Mouse (Mus musculus): ENCODE results near the gene Zfp653.

Gene Zfp653

DNA sequence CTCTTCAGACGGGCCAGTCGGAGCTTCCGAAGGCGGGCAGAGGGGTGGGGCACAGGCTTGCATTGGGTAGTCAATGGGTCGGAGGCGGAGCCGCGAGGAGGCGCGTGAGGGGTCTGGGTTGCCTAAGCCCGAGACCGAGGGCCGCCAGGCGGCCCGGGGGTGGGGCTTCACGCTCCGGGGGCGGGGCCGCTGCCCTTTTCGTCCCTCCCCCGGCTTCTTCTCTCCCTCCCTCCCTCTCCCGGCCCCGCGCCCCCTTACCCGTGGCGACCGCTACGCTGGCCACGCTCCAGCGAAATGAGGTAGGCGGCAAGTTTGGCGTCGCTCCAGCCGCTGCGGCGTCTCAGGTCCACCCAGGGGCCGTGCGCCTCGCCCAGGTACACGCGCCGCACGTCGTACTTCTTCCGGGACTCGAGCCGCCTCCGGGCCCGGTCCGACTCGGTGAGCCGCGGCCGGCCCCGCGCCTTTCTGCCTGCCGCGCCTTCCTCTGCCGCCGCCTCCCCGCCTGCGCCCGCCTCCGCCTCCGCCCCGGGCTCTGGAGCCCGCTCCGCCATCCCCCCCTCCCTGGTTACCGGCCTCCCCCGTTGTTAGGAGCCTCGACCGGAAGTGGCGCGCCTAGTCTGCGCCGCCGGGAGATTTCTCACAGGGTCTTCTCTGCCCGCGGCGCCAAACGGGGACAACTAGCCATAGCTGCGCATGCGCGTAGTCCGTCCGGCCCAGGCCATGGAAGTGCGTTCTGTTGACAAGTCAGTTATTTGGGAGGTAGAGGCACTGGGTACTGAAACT lies at the start of gene Zfp653, which contains the start of gene Gm49318:
Gene Zfp653, minus strand, starts transcription at position 586 of the 783 bp plus-strand sequence.
Gene Gm49318, minus strand, starts transcription at position 469 of the 783 bp plus-strand sequence.
- peak; percentile 8; the same call in 1 of the 2 replicates for TF ChIP-seq GATA4 (IDR thresholded peaks at IDR 0.05; ENCODE audit: insufficient replicate concordance, low read length)

DNA sequence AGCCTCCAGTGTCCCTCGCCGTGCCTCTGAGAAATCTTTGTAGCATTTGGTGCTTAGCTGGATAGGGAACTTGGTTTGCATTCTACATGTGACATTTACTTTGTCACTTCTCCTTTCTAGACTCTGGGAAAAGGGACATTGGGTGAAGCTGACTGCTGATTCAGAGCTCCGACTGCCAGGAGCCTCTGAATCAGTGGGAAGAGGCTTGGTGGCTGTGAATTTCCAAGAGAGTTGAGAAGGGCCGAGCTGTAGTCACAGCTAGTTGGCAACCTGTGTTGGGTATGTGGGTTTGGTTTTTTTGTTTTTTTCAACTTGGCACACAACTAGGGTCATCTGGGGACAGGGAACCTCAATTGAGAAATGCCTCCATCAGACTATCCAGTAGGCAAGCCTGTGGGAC lies 48.4 kb upstream of the Zfp653 start:
- no peak for TF ChIP-seq GATA4 (IDR thresholded peaks at IDR 0.05; ENCODE audit: insufficient replicate concordance, low read length)

DNA sequence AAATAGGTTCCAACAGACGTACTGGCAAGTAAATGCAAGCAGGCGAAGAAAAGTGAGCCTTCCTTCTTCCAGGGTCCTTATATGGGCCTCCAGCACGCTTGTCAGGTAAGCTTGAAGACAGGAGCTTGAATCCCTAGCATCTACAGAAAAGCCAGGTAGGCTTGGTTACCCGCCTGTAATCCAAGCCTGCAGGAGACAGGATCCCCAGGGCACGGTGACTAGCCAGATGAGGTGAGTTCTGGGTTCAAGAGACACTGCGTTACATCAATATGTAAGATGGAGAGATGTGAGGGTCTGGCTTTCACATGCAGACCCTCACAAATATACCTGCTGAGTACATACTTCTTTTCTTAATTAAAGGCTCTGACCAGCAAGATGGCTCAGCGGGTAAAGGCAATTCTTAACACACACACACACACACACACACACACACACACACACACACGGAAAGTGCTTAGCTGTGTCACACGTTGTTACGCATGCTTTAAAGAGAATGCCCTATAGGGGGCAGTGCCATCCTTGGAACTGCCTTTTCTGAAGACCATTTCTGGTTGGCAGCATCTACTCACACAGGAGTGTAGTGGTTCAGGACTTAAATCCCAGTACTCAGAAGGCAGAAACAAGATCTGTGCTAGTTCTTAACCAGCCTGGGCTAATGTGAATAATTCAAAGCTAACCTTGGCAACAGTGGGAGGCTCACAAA lies 46.7 kb upstream of the Zfp653 start:
- TF ChIP-seq GATA4 (IDR thresholded peaks at IDR 0.05; ENCODE audit: insufficient replicate concordance, low read length), result no peak

DNA sequence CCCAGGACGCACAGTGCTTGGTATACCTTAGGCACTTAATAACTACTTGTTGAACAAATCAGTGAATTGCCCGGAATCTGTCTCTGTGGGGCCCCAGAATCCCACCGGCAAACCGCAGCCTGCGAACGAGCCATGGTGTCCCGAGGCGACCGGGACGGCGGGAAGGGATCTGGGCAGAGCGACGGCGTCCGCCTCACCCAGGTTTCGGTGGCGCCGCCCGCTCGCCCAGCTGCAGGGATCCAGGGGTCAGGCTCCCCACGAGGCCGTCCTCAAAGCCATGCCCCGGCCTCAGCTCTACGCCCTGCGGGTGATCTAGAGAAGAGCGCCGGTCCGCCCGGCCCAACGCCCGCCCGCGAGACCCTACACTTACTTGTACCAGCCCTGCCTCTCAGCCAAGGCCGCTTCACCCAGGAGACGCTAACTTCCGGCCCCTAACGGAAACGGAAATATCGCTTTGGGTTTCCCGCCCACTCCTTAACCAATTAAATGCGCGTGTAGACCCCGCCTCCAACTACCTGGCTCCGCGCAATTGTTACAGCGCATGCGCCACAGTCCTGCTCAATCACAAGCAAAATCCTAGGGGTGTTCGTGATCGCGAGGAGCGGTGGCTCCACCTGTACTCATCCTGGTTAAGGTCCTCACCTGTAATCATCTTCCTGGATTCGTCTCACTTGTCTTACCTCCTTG lies 45.7 kb upstream of the Zfp653 start, which contains the start of gene Elof1:
Gene Elof1, minus strand, starts transcription at position 433 of the 687 bp plus-strand sequence.
- no peak for TF ChIP-seq GATA4 (IDR thresholded peaks at IDR 0.05; ENCODE audit: insufficient replicate concordance, low read length)

DNA sequence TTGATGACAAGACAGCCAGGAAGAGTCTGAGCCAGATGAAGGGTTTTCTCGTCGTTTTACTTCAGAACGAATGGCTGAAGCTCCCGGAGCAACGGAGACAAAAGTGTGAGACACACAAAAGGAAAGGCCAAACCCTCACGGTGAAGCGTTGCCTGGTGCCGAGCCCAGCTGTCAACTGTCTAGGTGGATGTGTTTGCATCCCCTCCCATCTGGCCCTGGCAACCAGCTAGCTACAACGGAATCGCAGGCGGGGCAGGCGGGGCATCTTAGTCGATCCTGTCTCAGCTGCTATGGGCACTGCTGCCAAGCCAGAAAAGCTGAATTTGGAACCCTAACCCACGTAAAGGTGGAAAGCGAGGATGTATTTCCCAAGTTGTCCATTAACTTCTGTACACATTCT lies 44.9 kb upstream of the Zfp653 start:
- TF ChIP-seq GATA4 (IDR thresholded peaks at IDR 0.05; ENCODE audit: insufficient replicate concordance, low read length), result no peak

DNA sequence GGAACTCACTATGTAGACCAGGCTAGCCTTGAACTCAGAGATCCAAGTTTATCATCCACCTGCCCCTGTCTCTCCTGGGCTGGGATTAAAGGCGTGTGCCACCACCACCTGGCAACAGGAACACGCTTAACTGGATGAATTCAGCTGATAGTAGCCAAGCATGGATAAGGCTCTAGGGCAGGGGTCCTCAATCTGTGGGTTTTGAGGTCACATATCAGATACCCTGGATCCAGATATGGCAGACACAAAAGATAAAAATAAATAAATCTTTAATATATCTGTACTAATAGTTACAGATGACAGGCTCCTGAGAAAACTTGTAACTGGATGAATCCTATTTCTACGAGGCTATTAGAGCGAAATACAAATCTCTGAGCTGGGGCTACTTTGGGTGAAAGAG lies 44.5 kb upstream of the Zfp653 start:
- no peak for TF ChIP-seq GATA4 (IDR thresholded peaks at IDR 0.05; ENCODE audit: insufficient replicate concordance, low read length)

DNA sequence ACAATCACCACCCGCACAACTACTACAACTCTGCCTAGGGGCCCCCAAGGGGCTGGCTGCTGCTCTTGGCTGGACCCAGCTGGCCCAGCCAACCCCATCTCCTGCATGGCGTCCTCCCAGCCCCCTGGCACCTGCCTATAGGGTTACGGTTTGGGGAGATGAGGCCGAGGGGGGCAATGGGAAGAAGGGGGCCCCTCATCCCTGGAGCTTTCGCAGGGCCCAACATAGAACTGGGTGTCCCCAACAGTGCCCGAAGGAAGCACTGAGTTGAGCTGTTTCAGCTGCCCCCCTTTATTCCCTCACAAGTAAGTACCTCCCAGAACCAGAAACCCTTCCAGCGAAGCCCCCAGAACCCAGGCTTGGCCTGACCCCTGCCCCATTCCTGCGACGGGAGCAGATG lies 37.0 kb upstream of the Zfp653 start:
- TF ChIP-seq GATA4 (IDR thresholded peaks at IDR 0.05; ENCODE audit: insufficient replicate concordance, low read length), result no peak

DNA sequence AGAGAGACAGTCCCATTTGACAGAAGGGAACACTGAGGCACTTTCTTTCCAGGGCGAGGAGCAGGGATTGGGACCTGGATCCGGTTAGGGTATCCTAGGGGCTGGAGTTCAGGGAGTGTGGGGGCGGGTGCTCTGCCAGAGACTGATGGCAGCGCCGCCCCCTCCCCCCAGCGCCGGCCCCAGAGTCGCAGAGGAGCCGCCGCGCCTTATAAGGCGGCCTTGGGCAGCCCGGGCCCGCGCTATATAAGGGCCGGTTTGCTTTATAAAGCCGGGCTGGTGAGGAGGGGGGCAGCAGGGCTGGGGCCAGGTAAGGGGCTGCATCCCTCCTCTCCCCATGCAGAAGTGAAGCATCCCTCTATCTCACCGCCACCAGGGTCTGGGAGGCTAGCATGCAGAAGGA lies 28.7 kb upstream of the Zfp653 start:
- no peak for TF ChIP-seq GATA4 (IDR thresholded peaks at IDR 0.05; ENCODE audit: insufficient replicate concordance, low read length)

DNA sequence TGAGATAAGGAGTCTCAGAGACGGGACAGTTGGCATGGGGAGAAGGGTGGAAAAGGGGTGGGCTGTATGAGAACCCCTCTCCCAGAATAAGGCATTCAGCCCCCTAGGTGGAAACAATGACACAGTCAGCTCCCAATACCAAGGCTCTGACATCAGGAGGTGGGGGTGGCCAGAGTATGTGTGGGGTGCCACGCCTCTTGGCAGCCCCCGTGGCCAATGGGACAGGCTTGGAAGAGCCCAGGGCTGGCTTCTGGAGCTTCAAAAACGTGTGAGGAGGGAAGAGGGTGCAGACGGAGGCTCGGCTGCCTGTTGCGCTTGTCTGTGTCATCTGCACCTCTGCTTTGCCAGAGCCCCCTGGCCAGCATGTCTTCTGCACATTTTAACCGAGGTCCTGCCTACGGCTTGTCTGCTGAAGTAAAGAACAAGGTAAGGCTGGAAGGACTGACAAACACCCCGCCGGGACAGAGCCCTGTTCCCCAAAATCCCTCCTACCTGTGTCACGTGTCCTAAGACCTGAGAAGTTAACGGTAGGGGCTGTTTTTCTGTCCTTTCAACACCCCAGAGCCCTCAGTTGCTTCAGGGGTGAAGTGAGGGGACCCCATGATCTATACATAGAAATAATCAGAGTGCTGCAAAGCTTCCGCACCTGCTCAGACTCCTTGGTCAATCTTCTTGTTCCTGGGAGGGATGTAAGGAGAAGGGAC lies 28.0 kb upstream of the Zfp653 start, which contains the start of gene Cnn1:
Gene Cnn1, plus strand, starts transcription at position 224 of the 704 bp plus-strand sequence.
- no peak for TF ChIP-seq GATA4 (IDR thresholded peaks at IDR 0.05; ENCODE audit: insufficient replicate concordance, low read length)

DNA sequence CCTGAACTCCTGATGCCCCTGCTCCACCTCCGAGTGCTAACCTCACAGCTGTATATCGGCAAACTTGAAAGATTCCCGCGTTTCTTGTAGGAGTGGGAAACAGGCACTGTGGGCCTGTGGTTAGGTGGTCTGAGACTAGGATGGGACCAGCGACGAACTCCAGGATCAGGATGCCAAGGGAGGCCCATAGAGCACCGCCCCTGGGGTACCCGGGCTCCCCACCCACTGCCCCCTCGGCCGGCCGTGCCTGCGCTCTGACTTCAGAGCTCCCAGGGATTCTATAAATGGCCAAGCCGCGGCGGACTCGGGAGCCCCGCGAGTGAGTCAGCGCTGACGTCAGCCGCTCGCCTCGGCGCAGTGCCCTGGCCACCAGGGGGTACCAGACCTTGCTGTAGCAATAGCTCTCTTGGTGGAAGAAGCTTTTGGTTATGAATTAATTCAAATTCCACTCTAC lies 24.7 kb upstream of the Zfp653 start:
- TF ChIP-seq GATA4 (IDR thresholded peaks at IDR 0.05; ENCODE audit: insufficient replicate concordance, low read length), result no peak

DNA sequence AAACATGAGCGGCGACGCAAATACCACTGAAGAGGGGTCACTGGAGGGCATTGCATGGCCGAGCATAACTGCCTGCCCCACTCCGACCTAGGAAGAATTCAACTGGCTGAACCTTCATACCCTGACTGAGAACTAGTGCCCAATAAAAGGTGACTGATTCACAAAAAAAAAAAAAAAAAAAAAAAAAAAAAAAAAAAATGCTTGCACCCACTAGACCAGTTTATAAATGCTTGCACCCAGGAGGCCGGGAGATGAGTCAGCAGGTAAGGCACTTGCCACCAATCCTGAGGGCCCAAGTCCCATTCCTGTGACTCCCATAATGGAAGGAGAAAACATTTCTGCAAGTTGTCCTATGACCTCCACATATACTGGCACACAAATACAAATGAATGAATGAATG lies 21.6 kb upstream of the Zfp653 start:
- no peak for TF ChIP-seq GATA4 (IDR thresholded peaks at IDR 0.05; ENCODE audit: insufficient replicate concordance, low read length)

DNA sequence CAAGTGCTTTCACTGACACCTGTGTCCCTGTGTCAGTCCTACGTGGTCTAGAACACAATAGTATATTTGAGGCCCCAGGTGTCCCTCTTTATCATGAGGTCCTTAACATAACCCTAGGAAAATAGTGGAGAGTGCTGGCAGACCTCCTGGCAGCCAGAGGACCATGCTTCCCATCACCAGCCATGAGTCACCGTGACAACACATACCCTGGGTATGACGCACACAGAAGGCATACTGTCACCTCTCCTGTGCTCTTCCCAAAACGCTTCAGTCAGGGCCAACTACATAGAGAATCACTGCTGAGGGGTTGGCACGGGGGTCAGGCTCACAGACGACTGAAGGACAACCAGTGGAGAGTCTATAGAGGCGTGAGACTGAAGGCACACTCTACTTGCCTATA lies 18.8 kb upstream of the Zfp653 start:
- no peak for TF ChIP-seq GATA4 (IDR thresholded peaks at IDR 0.05; ENCODE audit: insufficient replicate concordance, low read length)

DNA sequence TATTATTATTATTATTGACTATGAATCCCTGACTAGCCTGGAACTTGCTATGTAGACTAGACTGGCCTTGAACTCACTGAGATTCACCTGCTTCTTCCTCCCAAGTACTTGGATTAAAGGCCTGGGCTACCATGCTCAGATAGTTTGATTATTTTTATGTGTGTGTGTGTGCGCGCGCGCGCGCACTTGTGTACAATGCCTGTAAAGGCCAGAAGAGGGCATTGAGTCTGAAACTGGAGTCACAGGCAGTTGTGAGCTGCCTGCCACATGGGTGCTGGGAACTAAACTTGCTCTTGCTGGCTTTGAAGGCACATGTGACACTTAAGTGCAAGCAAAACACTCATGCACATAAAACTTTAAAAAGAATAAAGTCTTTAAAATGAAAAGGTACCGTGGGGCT lies 18.1 kb upstream of the Zfp653 start:
- TF ChIP-seq GATA4 (IDR thresholded peaks at IDR 0.05; ENCODE audit: insufficient replicate concordance, low read length), result no peak

DNA sequence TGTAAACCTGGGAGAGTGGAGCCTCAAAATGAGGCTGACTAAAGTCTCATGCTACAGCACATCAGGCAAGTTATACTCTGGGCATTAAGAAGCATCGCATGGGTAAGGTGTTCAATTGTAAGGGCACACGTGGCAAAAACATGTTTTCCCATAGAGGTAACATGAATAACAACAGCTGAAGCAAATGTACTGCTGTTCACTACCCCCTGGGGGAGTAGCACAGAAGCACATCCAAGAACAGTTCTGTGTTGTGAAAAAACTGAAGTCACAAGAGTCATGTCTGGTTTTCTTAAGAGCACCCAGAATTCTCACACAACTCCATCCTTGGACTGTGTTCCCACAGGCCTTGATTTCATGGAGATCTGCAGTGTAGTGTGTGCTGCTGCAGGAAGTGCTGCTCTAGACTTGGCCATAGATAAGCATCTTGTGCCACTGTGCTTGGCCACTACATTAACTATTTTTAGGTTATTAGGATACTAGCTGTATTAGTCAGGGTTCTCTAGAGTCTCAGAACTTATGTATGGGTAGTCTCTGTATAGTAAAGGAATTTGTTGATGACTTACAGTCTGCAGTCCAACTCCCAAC lies 15.9 kb upstream of the Zfp653 start:
- no peak for TF ChIP-seq GATA4 (IDR thresholded peaks at IDR 0.05; ENCODE audit: insufficient replicate concordance, low read length)

DNA sequence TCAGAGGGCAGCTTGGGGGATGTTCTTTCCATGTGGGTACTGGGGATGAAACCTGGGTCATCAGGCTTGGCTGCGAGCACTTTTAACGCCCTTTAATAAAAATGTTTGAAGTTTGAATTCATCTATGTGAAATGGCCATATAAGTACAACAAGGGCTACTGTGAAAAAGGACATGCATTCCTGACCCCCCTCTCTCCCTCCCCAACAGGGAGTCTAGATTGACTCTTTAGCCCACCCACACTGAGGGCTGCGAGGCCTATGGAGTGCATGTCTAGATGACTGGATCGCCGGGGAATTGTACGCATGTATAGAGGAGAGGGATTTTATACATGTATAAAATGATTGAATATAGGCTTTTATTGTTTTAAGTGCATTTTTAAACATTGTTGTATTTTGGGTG lies 14.8 kb upstream of the Zfp653 start:
- no peak for TF ChIP-seq GATA4 (IDR thresholded peaks at IDR 0.05; ENCODE audit: insufficient replicate concordance, low read length)
